Mouse (Mus musculus) embryo, embryonic 9.5 days (tissue): ENCODE data around the gene Mllt1.

Experiments used
- DNase-seq: peaks from one replicate; pipeline ENCODE4 v3.0.0-alpha.2; 2017; ENCODE audit errors: extremely low spot score

The Mllt1 gene

GRCm38 (mm10) chr17:56935363-56936131 is at the start of gene Mllt1:
Mllt1 (minus strand) TSS chr17:56935415.
- DNase-seq: peak; percentile 99

- DNase-seq: no peak
Observed at GRCm38 (mm10) chr17:56984886-56985285, 49.7 kb upstream of the Mllt1 start.

- no peak for DNase-seq
Observed at GRCm38 (mm10) chr17:56982013-56982412, 46.8 kb upstream of the Mllt1 start, which contains the start of gene Acer1. Acer1 (minus strand) TSS chr17:56982126.

- DNase-seq: no peak
Observed at GRCm38 (mm10) chr17:56981049-56981448, 45.8 kb upstream of the Mllt1 start.

GRCm38 (mm10) chr17:56979524-56979923 is 44.3 kb upstream of the Mllt1 start:
- DNase-seq: no peak

GRCm38 (mm10) chr17:56976531-56977390 is 41.5 kb upstream of the Mllt1 start:
- no peak for DNase-seq

GRCm38 (mm10) chr17:56975391-56975790 is 40.2 kb upstream of the Mllt1 start:
- no peak for DNase-seq

GRCm38 (mm10) chr17:56974708-56975240 is 39.6 kb upstream of the Mllt1 start:
- no peak for DNase-seq

GRCm38 (mm10) chr17:56973956-56974707 is 38.9 kb upstream of the Mllt1 start:
- no peak for DNase-seq

- DNase-seq: no peak
Observed at GRCm38 (mm10) chr17:56970081-56970480, 34.9 kb upstream of the Mllt1 start.

- DNase-seq: no peak
Observed at GRCm38 (mm10) chr17:56969321-56969720, 34.1 kb upstream of the Mllt1 start.

- DNase-seq: no peak
Observed at GRCm38 (mm10) chr17:56963646-56964045, 28.4 kb upstream of the Mllt1 start.

- no peak for DNase-seq
Observed at GRCm38 (mm10) chr17:56962642-56963405, 27.6 kb upstream of the Mllt1 start.

- no peak for DNase-seq
Observed at GRCm38 (mm10) chr17:56961880-56962279, 26.7 kb upstream of the Mllt1 start.

GRCm38 (mm10) chr17:56958667-56959066 is 23.5 kb upstream of the Mllt1 start:
- DNase-seq: no peak

- no peak for DNase-seq
Observed at GRCm38 (mm10) chr17:56957763-56958429, 22.7 kb upstream of the Mllt1 start.

GRCm38 (mm10) chr17:56954871-56955270 is 19.7 kb upstream of the Mllt1 start:
- DNase-seq: no peak

GRCm38 (mm10) chr17:56952639-56953038 is 17.4 kb upstream of the Mllt1 start:
- DNase-seq: no peak

- DNase-seq: peak; percentile 46
Observed at GRCm38 (mm10) chr17:56950915-56951314, 15.7 kb upstream of the Mllt1 start.

GRCm38 (mm10) chr17:56938751-56939150 is 3.5 kb upstream of the Mllt1 start:
- DNase-seq: no peak
